Mouse (Mus musculus) large intestine, adult 2 months (tissue): ENCODE measurements at regions not wholly inside any gene's neighbourhood (a gene's known extent, or its start where the extent isn't known, plus 50 kb on each side); places are given as distances from the start of the nearest gene placed in this dataset.

Experiments used
- DNase-seq: peaks from one replicate; pipeline ENCODE4 v3.0.0-alpha.2; 2012; ENCODE audit warnings: low read depth, low spot score
- WGBS: fragments of 180-500 bp; shearing (Covaris S2); methylation state at CpG from one replicate; pipeline ENCODE4 v1.1.7; 2018; 5-methylcytosine and 5-hydroxymethylcytosine counted together

GRCm38 (mm10) chr7:136377742-136378141 lies 516.7 kb upstream of the Mgmt start:
- WGBS, result 44% methylated on average over 8 of the region's 8 CpGs
- DNase-seq, result no peak

GRCm38 (mm10) chr7:136378321-136378720 lies 516.1 kb upstream of the Mgmt start:
- 40% methylated on average over 4 of the region's 4 CpGs for WGBS
- DNase-seq, result no peak

- WGBS, result 49% methylated on average over 7 of the region's 7 CpGs
- DNase-seq, result no peak
These were observed 515.1 kb upstream of the Mgmt start for GRCm38 (mm10) chr7:136379319-136379718.

GRCm38 (mm10) chr7:136379741-136380140 lies 514.7 kb upstream of the Mgmt start:
- no peak for DNase-seq
- WGBS, result 60% methylated on average over 3 of the region's 3 CpGs

GRCm38 (mm10) chr7:136383296-136383695 lies 511.1 kb upstream of the Mgmt start:
- no peak for DNase-seq
- 67% methylated on average over 2 of the region's 2 CpGs for WGBS

- no peak for DNase-seq
- 92% methylated on average over 4 of the region's 4 CpGs for WGBS
These were observed 506.7 kb upstream of the Mgmt start for GRCm38 (mm10) chr7:136387736-136388135.

- 38% methylated on average over 8 of the region's 8 CpGs for WGBS
- no peak for DNase-seq
These were observed 504.3 kb upstream of the Mgmt start for GRCm38 (mm10) chr7:136390066-136390465.

- no peak for DNase-seq
- WGBS, result 82% methylated on average over 6 of the region's 6 CpGs
These were observed 501.0 kb upstream of the Mgmt start for GRCm38 (mm10) chr7:136393454-136393853.

GRCm38 (mm10) chr7:136395838-136396237 lies 498.6 kb upstream of the Mgmt start:
- no peak for DNase-seq
- WGBS, result 54% methylated on average over 2 of the region's 2 CpGs

- WGBS, result 88% methylated on average over 4 of the region's 4 CpGs
- no peak for DNase-seq
These were observed 497.3 kb upstream of the Mgmt start for GRCm38 (mm10) chr7:136397101-136397500.

- DNase-seq, result no peak
- 88% methylated on average over 8 of the region's 8 CpGs for WGBS
These were observed 491.5 kb upstream of the Mgmt start for GRCm38 (mm10) chr7:136402688-136403597.

GRCm38 (mm10) chr7:136405391-136405790 lies 489.0 kb upstream of the Mgmt start:
- 59% methylated on average over 8 of the region's 8 CpGs for WGBS
- no peak for DNase-seq

GRCm38 (mm10) chr7:136406258-136407100 lies 487.9 kb upstream of the Mgmt start:
- WGBS, result 60% methylated on average over 20 of the region's 20 CpGs
- DNase-seq, result no peak

GRCm38 (mm10) chr7:136414808-136415207 lies 479.6 kb upstream of the Mgmt start:
- WGBS, result 34% methylated on average over 8 of the region's 8 CpGs
- DNase-seq, result no peak

GRCm38 (mm10) chr7:136417327-136417726 lies 477.1 kb upstream of the Mgmt start:
- WGBS, result 60% methylated on average over 4 of the region's 4 CpGs
- no peak for DNase-seq

GRCm38 (mm10) chr7:136423846-136424531 lies 470.4 kb upstream of the Mgmt start:
- WGBS, result 59% methylated on average over 8 of the region's 8 CpGs
- no peak for DNase-seq

- no peak for DNase-seq
- 58% methylated on average over 4 of the region's 4 CpGs for WGBS
These were observed 467.2 kb upstream of the Mgmt start for GRCm38 (mm10) chr7:136427164-136427563.

- DNase-seq, result no peak
These were observed 464.1 kb upstream of the Mgmt start for GRCm38 (mm10) chr7:136430085-136431011.

GRCm38 (mm10) chr7:136433699-136434098 lies 460.7 kb upstream of the Mgmt start:
- DNase-seq, result no peak
- WGBS, result 81% methylated on average over 3 of the region's 3 CpGs

More at GRCm38 (mm10) chr7:136430085-136431011, 464.1 kb upstream of the Mgmt start:
- 54% methylated on average over 21 of the region's 21 CpGs for WGBS
